11 mouse cellular contexts compared by ENCODE assay signal in the genomic region with DNA sequence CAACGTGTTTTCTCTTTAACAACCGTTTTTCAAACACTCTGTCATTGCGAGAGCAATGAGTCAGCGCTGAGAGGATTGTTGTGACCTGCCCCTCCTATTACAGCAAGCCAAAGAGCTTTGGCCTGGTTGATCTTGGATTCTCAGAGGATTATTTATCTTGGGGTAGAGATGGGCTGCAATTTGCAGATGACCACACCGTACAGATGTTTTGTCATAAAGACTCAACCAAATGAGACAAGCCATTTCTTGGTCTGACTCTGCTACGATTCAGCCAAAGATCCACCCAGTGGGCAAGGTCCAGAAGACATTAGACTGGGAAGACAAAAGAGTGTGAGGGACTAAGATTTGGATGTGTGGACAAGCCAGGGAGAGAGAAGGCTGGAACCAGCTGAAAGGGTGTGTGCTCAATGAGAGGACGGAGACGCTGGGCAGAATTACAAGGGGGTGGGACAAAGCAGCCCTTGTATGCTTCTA. TPM values are rescaled to one million over a fixed set of nuclear protein-coding genes. Genes with fewer than 3 reads are reported as not detected.
A peak's percentile ranks its signal among the peaks of the same experiment; 100 is the strongest.
DNase-seq lines count a peak whose midpoint lies in the region; ATAC-seq lines count a peak whose summit lies in the region.
"Had no signal": no experiment of that assay in that cellular context is flagged by ENCODE, and none has a peak within 500 bp of the region (broad histone marks: within the 10 kb centered on the region; RNA-seq: fewer than 3 reads in every experiment).

No protein-coding gene starts in this region.

- H3K4me1 ChIP-seq in limb, embryonic 15.5 days, result peaks cover 20% of the 10 kb centered on the region
- peaks cover 14% of the 10 kb centered on the region for H3K4me1 ChIP-seq in limb, embryonic 10.5 days
- H3K4me1 ChIP-seq in megakaryocyte, embryonic 14.5 days, result peaks cover 86% of the 10 kb centered on the region
- peaks cover 16% of the 10 kb centered on the region for H3K4me1 ChIP-seq in midbrain, embryonic 13.5 days (replicated peaks)

- H3K4me3 ChIP-seq in limb, embryonic 15.5 days, result no peak overlapping the region
- H3K4me3 ChIP-seq in limb, embryonic 10.5 days, result no peak overlapping the region
- peak overlapping the region; percentile 67 for H3K4me3 ChIP-seq in megakaryocyte, embryonic 14.5 days (replicated peaks)
- H3K4me3 ChIP-seq in midbrain, embryonic 13.5 days (replicated peaks), result no peak overlapping the region
- H3K4me3 ChIP-seq: heart, embryonic 13.5 days had no signal

- no peaks in the 10 kb centered on the region for H3K36me3 ChIP-seq in limb, embryonic 15.5 days
- no peaks in the 10 kb centered on the region for H3K36me3 ChIP-seq in limb, embryonic 10.5 days
- H3K36me3 ChIP-seq in megakaryocyte, embryonic 14.5 days (replicated peaks; ENCODE audit: low read length), result peaks cover 68% of the 10 kb centered on the region
- H3K36me3 ChIP-seq in midbrain, embryonic 13.5 days, result no peaks in the 10 kb centered on the region
- H3K36me3 ChIP-seq: heart, embryonic 13.5 days had no signal

- no peaks in the 10 kb centered on the region for H3K9me3 ChIP-seq in limb, embryonic 15.5 days
- H3K9me3 ChIP-seq in limb, embryonic 10.5 days (replicated peaks), result no peaks in the 10 kb centered on the region
- no peaks in the 10 kb centered on the region for H3K9me3 ChIP-seq in megakaryocyte, embryonic 14.5 days
- H3K9me3 ChIP-seq in midbrain, embryonic 13.5 days, result no peaks in the 10 kb centered on the region
- H3K9me3 ChIP-seq: heart, embryonic 13.5 days had no signal

- WGBS in limb, embryonic 15.5 days, result 53% methylated on average over 8 of the region's 8 CpGs
- WGBS in limb, embryonic 10.5 days, result 74% methylated on average over 8 of the region's 8 CpGs
- 78% methylated on average over 8 of the region's 8 CpGs for WGBS in midbrain, embryonic 13.5 days

- ATAC-seq in limb, embryonic 15.5 days (ENCODE audit: insufficient number of reproducible peaks, low FRiP score, low TSS enrichment, low read depth), result peak; percentile 20; the same call in 1 of the 2 replicates
- ATAC-seq in activated CD4-positive, CD25-positive, alpha-beta regulatory T cell, adult 4 months, result peak; percentile 34
- ATAC-seq in midbrain, embryonic 13.5 days, result no peak

- no peaks in the 10 kb centered on the region for H3K27me3 ChIP-seq in limb, embryonic 15.5 days
- peaks cover 21% of the 10 kb centered on the region for H3K27me3 ChIP-seq in limb, embryonic 10.5 days (ENCODE audit: low read depth, poor library complexity, severe bottlenecking)
- no peaks in the 10 kb centered on the region for H3K27me3 ChIP-seq in megakaryocyte, embryonic 14.5 days (replicated peaks)
- peaks cover 4% of the 10 kb centered on the region; the same call in 1 of the 2 replicates for H3K27me3 ChIP-seq in midbrain, embryonic 13.5 days

- DNase-seq in limb, embryonic 10.5 days (ENCODE audit: low spot score), result no peak
- DNase-seq in gastrocnemius, adult 8-10 months (ENCODE audit: low spot score in 2 of 2), result peak; percentile 59 to 67
- DNase-seq in kidney, postnatal 14 days, result no peak
- DNase-seq: kidney, adult 9 months; right cerebral cortex, adult 18-20 months; thymus, adult 2 months had no signal

- H3K27ac ChIP-seq in limb, embryonic 15.5 days, result no peak overlapping the region
- H3K27ac ChIP-seq in limb, embryonic 10.5 days, result no peak overlapping the region
- no peak overlapping the region for H3K27ac ChIP-seq in midbrain, embryonic 13.5 days
- H3K27ac ChIP-seq: heart, embryonic 13.5 days had no signal

- no peak overlapping the region for H3K4me2 ChIP-seq in limb, embryonic 15.5 days
- H3K4me2 ChIP-seq in midbrain, embryonic 13.5 days (replicated peaks), result no peak overlapping the region
- H3K4me2 ChIP-seq: heart, embryonic 13.5 days had no signal

- no peak overlapping the region for H3K9ac ChIP-seq in limb, embryonic 15.5 days
- no peak overlapping the region for H3K9ac ChIP-seq in midbrain, embryonic 13.5 days (replicated peaks)
- H3K9ac ChIP-seq: heart, embryonic 13.5 days had no signal

RNA-seq across cellular contexts. Expression of a gene that starts 13.3 kb away (rescaled TPM):
- 12.1 and 14.3 TPM in 2 replicates for polyA plus RNA-seq in limb, embryonic 15.5 days (2015; fragmentation: Nextera tagmentation; extraction: Ambion mirVana)
- polyA plus RNA-seq in limb, embryonic 10.5 days (2016; fragmentation: Nextera tagmentation; extraction: Ambion mirVana), result 4.7 and 5.5 TPM in 2 replicates
- polyA plus RNA-seq in activated CD4-positive, CD25-positive, alpha-beta regulatory T cell, adult 4 months (2017; shearing (Covaris generic)), result under 1 TPM; 0.63 to 0.93 TPM
- 10 to 100 TPM; 51.5 to 79.1 (median 69.6) TPM for total RNA-seq in gastrocnemius, adult 8-10 months (2022)
- 77.2 and 85.3 TPM in 2 replicates for polyA plus RNA-seq in megakaryocyte, embryonic 14.5 days (2012; ENCODE audit: insufficient read depth, low replicate concordance)
- 3.8 and 7.4 TPM in 2 replicates for polyA plus RNA-seq in midbrain, embryonic 13.5 days (2015; fragmentation: Nextera tagmentation; extraction: Ambion mirVana)

Comparison
In these comparisons a context has a peak if more than half of its experiments do, and no peak if none do; other contexts are left out.
1. DNase-seq: peak in gastrocnemius, adult 8-10 months (2 of 2); none in limb, embryonic 10.5 days (single experiment) and kidney, postnatal 14 days (single experiment).